Mouse (Mus musculus) heart, embryonic 15.5 days (tissue): ENCODE measurements around the gene Lsm2. TPM values are rescaled to one million over a fixed set of nuclear protein-coding genes. Genes with fewer than 3 reads are reported as not detected.

Source experiments
- polyA plus RNA-seq: library from polyadenylated mRNA; unstranded; fragments of >200 nt; fragmentation: Nextera tagmentation; extraction: Ambion mirVana; gene quantifications from 2 replicates; pipeline ENCODE4 v1.2.1, GENCODE M21; 2015

The Lsm2 gene
- polyA plus RNA-seq, 1 experiment from 2014 or later = 116 TPM

Other genes starting within 250 kb of the Lsm2 start
- 0.53 and 0.77 TPM in 2 replicates for gene C4b, start 238.0 kb upstream of the Lsm2 start, polyA plus RNA-seq
- gene Cyp21a1, start 177.3 kb upstream of the Lsm2 start, polyA plus RNA-seq = 0.93 TPM in 1 of 2 replicates, not detected in the other
- 19.4 and 23.4 TPM in 2 replicates for gene Stk19, start 144.9 kb upstream of the Lsm2 start, polyA plus RNA-seq
- 32.0 and 40.8 TPM in 2 replicates for gene Dxo, start 144.8 kb upstream of the Lsm2 start, polyA plus RNA-seq
- 23.6 and 35.9 TPM in 2 replicates for gene Skiv2l, start 131.7 kb upstream of the Lsm2 start, polyA plus RNA-seq
- 53.3 and 70.9 TPM in 2 replicates for gene Nelfe, start 131.5 kb upstream of the Lsm2 start, polyA plus RNA-seq
- gene Cfb, start 119.3 kb upstream of the Lsm2 start, polyA plus RNA-seq = 1.8 and 4.3 TPM in 2 replicates
- gene Zbtb12, start 102.4 kb upstream of the Lsm2 start, polyA plus RNA-seq = 1.1 and 1.8 TPM in 2 replicates
- not detected in 2 replicates for gene Gm20547, start 99.8 kb upstream of the Lsm2 start, polyA plus RNA-seq
- gene C2, start 83.6 kb upstream of the Lsm2 start, polyA plus RNA-seq = 2.0 and 3.3 TPM in 2 replicates
- gene Ehmt2, start 83.4 kb upstream of the Lsm2 start, polyA plus RNA-seq = 31.7 and 48.8 TPM in 2 replicates
- gene Slc44a4, start 67.4 kb upstream of the Lsm2 start, polyA plus RNA-seq = 0.08 TPM in 1 of 2 replicates, not detected in the other
- gene Neu1, start 50.6 kb upstream of the Lsm2 start, polyA plus RNA-seq = 16.1 and 19.9 TPM in 2 replicates
- 0.16 and 0.30 TPM in 2 replicates for gene Hspa1b, start 22.6 kb upstream of the Lsm2 start, polyA plus RNA-seq
- gene Gm20481, start 11.9 kb upstream of the Lsm2 start, polyA plus RNA-seq = not detected in 2 replicates
- gene Hspa1a, start 9.7 kb upstream of the Lsm2 start, polyA plus RNA-seq = 3.5 and 4.8 TPM in 2 replicates
- 2.1 and 2.6 TPM in 2 replicates for gene Hspa1l, start 9.2 kb upstream of the Lsm2 start, polyA plus RNA-seq
- gene Vars, start 19.1 kb downstream of the Lsm2 start, polyA plus RNA-seq = 43.0 and 89.7 TPM in 2 replicates
- 0.24 and 0.31 TPM in 2 replicates for gene Vwa7, start 34.7 kb downstream of the Lsm2 start, polyA plus RNA-seq
- gene Sapcd1, start 46.2 kb downstream of the Lsm2 start, polyA plus RNA-seq = 1.4 and 2.8 TPM in 2 replicates
- 2.7 and 3.8 TPM in 2 replicates for gene Msh5, start 64.9 kb downstream of the Lsm2 start, polyA plus RNA-seq
- 307 and 332 TPM in 2 replicates for gene Clic1, start 68.1 kb downstream of the Lsm2 start, polyA plus RNA-seq
- 168 and 202 TPM in 2 replicates for gene Ddah2, start 77.2 kb downstream of the Lsm2 start, polyA plus RNA-seq
- gene Ly6g6c, start 83.5 kb downstream of the Lsm2 start, polyA plus RNA-seq = 0.14 TPM in 1 of 2 replicates, not detected in the other
- gene Mpig6b, start 84.3 kb downstream of the Lsm2 start, polyA plus RNA-seq = 0.77 and 0.81 TPM in 2 replicates
- 0.29 and 0.31 TPM in 2 replicates for gene Ly6g6e, start 95.0 kb downstream of the Lsm2 start, polyA plus RNA-seq
- gene Ly6g6d, start 96.2 kb downstream of the Lsm2 start, polyA plus RNA-seq = 2.2 and 2.4 TPM in 2 replicates
- 0.16 and 0.29 TPM in 2 replicates for gene Ly6g6f, start 103.7 kb downstream of the Lsm2 start, polyA plus RNA-seq
- gene Abhd16a, start 107.4 kb downstream of the Lsm2 start, polyA plus RNA-seq = 64.7 and 80.1 TPM in 2 replicates
- 0.41 TPM in 1 of 2 replicates, not detected in the other for gene Ly6g5c, start 126.4 kb downstream of the Lsm2 start, polyA plus RNA-seq
- gene Ly6g5b, start 133.6 kb downstream of the Lsm2 start, polyA plus RNA-seq = 0.31 and 0.66 TPM in 2 replicates
- gene Gpank1, start 139.6 kb downstream of the Lsm2 start, polyA plus RNA-seq = 10.0 and 13.8 TPM in 2 replicates
- gene Csnk2b, start 140.2 kb downstream of the Lsm2 start, polyA plus RNA-seq = 200 and 211 TPM in 2 replicates
- 10.1 and 11.2 TPM in 2 replicates for gene D17H6S53E, start 144.5 kb downstream of the Lsm2 start, polyA plus RNA-seq
- 0.57 and 4.7 TPM in 2 replicates for gene Apom, start 150.2 kb downstream of the Lsm2 start, polyA plus RNA-seq
- gene Bag6, start 153.3 kb downstream of the Lsm2 start, polyA plus RNA-seq = 40.8 and 44.0 TPM in 2 replicates
- 95.1 and 142 TPM in 2 replicates for gene Prrc2a, start 183.0 kb downstream of the Lsm2 start, polyA plus RNA-seq
- 7.5 and 9.6 TPM in 2 replicates for gene Aif1, start 194.2 kb downstream of the Lsm2 start, polyA plus RNA-seq
- gene Lst1, start 206.6 kb downstream of the Lsm2 start, polyA plus RNA-seq = 8.1 and 12.2 TPM in 2 replicates
- gene Ltb, start 212.6 kb downstream of the Lsm2 start, polyA plus RNA-seq = 1.5 and 4.8 TPM in 2 replicates
- 0.43 TPM in 1 of 2 replicates, not detected in the other for gene Tnf, start 220.1 kb downstream of the Lsm2 start, polyA plus RNA-seq
- gene Lta, start 223.5 kb downstream of the Lsm2 start, polyA plus RNA-seq = 0.09 and 0.62 TPM in 2 replicates
- 0.35 and 0.48 TPM in 2 replicates for gene Gm16181, start 239.0 kb downstream of the Lsm2 start, polyA plus RNA-seq